Mouse (Mus musculus) ES-E14 (cell line): Measurements from ENCODE around the gene Bst1. TPM values are rescaled to one million over a fixed set of nuclear protein-coding genes. Genes with fewer than 3 reads are reported as not detected.

Experiments used
- DNase-seq: peaks from one replicate; pipeline ENCODE4 v3.0.0-alpha.2; 2013; ENCODE audit warnings: low read depth, low spot score
- H3K27ac ChIP-seq: 2 replicates; pipeline ENCODE4 v1.5.1; 2012; ENCODE audit warnings: low read depth, mild to moderate bottlenecking, low read length, moderate library complexity, mixed read lengths; ENCODE audit not compliant: poor library complexity, insufficient read depth, severe bottlenecking
- H3K36me3 ChIP-seq: 2 replicates; pipeline ENCODE4 v1.6.1; 2012; ENCODE audit warnings: mild to moderate bottlenecking, low read length, moderate library complexity, mixed read lengths; ENCODE audit not compliant: control insufficient read depth, poor library complexity, insufficient read depth, severe bottlenecking
- H3K4me1 ChIP-seq, 2 experiments: fragments of 150-350 bp in 1 of 2; sonication (generic) in 1 of 2; 2 replicates each; pipeline ENCODE4 v1.6.1; 2012; ENCODE audit warnings: low read length in 2 of 2, mild to moderate bottlenecking in 1 of 2, mixed read lengths in 1 of 2; ENCODE audit not compliant: control insufficient read depth in 2 of 2, insufficient read depth in 2 of 2, poor library complexity in 1 of 2
- H3K4me3 ChIP-seq, 2 experiments: fragments of 150-350 bp in 1 of 2; sonication (generic) in 1 of 2; 2 replicates each; pipeline ENCODE4 v1.5.1; 2012; ENCODE audit warnings: low read length in 2 of 2, low read depth in 1 of 2, mild to moderate bottlenecking in 1 of 2, mixed read lengths in 1 of 2; ENCODE audit not compliant: insufficient read depth in 1 of 2, poor library complexity in 1 of 2, severe bottlenecking in 1 of 2
- H3K9ac ChIP-seq: 2 replicates; pipeline ENCODE4 v1.6.1; 2012; ENCODE audit warnings: low read depth, mild to moderate bottlenecking, low read length, mixed read lengths; ENCODE audit not compliant: poor library complexity, insufficient read depth, severe bottlenecking
- H3K9me3 ChIP-seq: fragments of 150-350 bp; sonication (generic); 2 replicates; pipeline ENCODE4 v1.6.1; 2012; ENCODE audit warnings: low read depth, mild to moderate bottlenecking, low read length; ENCODE audit not compliant: control insufficient read depth, insufficient read depth
- CHD2 ChIP-seq: IDR thresholded peaks from 2 replicates; pipeline ENCODE4 v1.6.1; 2014; ENCODE audit warnings: mild to moderate bottlenecking, low read depth, low read length, inconsistent platforms
- HCFC1 ChIP-seq: IDR thresholded peaks from 2 replicates; pipeline ENCODE4 v1.6.1; 2012; ENCODE audit warnings: low read length, inconsistent platforms, borderline replicate concordance; ENCODE audit not compliant: insufficient read depth
- MAFK ChIP-seq: IDR thresholded peaks from 2 replicates; pipeline ENCODE4 v1.6.1; 2014; ENCODE audit warnings: mild to moderate bottlenecking, low read depth, low read length, inconsistent platforms; ENCODE audit not compliant: insufficient read depth
- ZC3H11A ChIP-seq: IDR thresholded peaks from 2 replicates; pipeline ENCODE4 v1.6.1; 2012; ENCODE audit warnings: low read depth, mild to moderate bottlenecking, inconsistent platforms, low read length, borderline replicate concordance
- ZNF384 ChIP-seq: IDR thresholded peaks from 2 replicates; pipeline ENCODE4 v1.6.1; 2012; ENCODE audit warnings: low read depth, low read length, inconsistent platforms
- in situ Hi-C, 2 experiments: fragments of 600-800 bp; cut with MboI; formaldehyde crosslinking; loops; one replicate each; pipeline ENCODE4 v1.15.1; 2025; ENCODE audit warnings: low sequenced_read_pairs in 2 of 2, inconsistent platforms in 1 of 2; ENCODE audit not compliant: unreplicated experiment in 2 of 2
- total RNA-seq: library from RNA; depleted of rRNA; stranded (reverse); fragments of 300-350 nt; gene quantifications from 2 replicates; pipeline ENCODE4 v1.2.3, GENCODE M21; 2012

Bst1 gene
- total RNA-seq, 1 experiment: 1.1 TPM

DNA sequence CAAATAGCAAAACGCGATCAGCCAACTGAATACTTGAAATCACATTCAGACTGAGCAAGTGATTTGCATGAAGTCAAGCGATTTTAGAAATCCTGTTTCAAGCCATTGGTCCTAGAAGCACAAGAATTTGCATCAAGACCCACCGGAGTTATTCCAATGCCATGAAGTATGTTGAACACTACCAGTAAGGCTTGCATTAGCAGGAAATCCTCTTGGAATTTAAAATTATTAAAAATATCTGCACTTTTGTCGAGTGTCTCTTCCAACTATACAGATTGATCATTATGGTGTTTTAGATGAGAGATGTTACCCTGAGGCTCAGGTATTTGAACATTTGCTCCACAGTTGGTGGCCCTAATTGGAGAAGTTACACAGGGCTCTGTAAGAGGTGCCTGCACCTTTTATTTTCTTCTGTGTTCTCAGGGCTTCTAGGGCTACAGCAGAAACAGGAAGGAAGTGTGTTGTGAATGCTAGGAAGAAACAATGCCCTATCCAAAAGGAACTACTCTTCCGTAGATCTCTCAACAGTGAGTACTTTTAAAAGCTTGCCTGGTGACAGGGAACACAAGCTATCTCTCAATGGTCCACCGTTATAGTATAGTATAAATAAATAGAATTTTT is 35.3 kb downstream of the Bst1 start:
- no peak for DNase-seq
- in situ Hi-C loops: no loop called here
- Histone ChIP-seq H3K36me3 (peaks cover 2% of the 10 kb centered on the region; the same call in 1 of the 2 replicates), H3K27ac (no peak overlapping the region), H3K4me3 (no peak overlapping the region), H3K4me1 (no peaks in the 10 kb centered on the region), H3K9me3 (peaks cover 8% of the 10 kb centered on the region), H3K9ac (no peak overlapping the region)
- TF ChIP-seq MAFK (no peak), ZNF384 (no peak), CHD2 (no peak), HCFC1 (no peak), ZC3H11A (no peak)

- in situ Hi-C loops: no loop called here
- Histone ChIP-seq H3K4me3 (no peak overlapping the region), H3K27ac (no peak overlapping the region), H3K36me3 (peaks cover 5% of the 10 kb centered on the region; the same call in 1 of the 2 replicates), H3K9me3 (peaks cover 8% of the 10 kb centered on the region), H3K4me1 (peaks cover 2 to 4% of the 10 kb centered on the region in 2 experiments; a peak in 3 of 4 replicates), H3K9ac (no peak overlapping the region)
- no peak for TF ChIP-seq ZNF384
- TF ChIP-seq ZC3H11A: no peak
- no peak for TF ChIP-seq CHD2
- TF ChIP-seq MAFK: no peak
- no peak for TF ChIP-seq HCFC1
- DNase-seq: no peak
These were observed 37.1 kb downstream of the Bst1 start for GRCm38 (mm10) chr5:43855769-43856168.

DNA sequence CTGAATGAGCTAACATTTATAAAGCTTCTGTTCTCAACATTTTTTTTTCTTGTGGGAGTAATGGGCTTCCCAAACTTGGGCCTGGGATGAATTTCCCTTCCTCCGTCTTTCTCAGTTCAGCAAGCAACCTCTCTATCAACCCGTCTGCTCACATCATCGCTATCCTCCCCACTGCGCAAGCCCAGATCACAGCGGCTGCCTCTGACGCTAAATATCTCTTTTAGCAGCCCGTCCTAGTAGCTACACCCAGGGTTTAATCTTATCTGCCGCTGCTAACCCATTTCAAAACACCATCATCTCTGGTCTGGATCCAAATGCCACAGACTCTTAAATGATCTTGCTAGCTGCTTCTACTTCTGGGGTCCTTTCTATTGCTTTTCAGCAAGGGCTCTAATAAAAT is 41.0 kb downstream of the Bst1 start:
- Histone ChIP-seq H3K27ac (no peak overlapping the region; the same call in 1 of the 2 replicates), H3K4me1 (peaks cover 2 to 9% of the 10 kb centered on the region in 2 experiments; a peak in 3 of 4 replicates), H3K9me3 (peaks cover 8% of the 10 kb centered on the region), H3K9ac (no peak overlapping the region; the same call in 1 of the 2 replicates), H3K4me3 (no peak overlapping the region), H3K36me3 (peaks cover 5% of the 10 kb centered on the region; the same call in 1 of the 2 replicates)
- DNase-seq: no peak
- in situ Hi-C loops: no loop called here
- TF ChIP-seq MAFK: no peak
- no peak for TF ChIP-seq HCFC1
- TF ChIP-seq ZNF384: no peak
- TF ChIP-seq ZC3H11A: no peak
- TF ChIP-seq CHD2: no peak

DNA sequence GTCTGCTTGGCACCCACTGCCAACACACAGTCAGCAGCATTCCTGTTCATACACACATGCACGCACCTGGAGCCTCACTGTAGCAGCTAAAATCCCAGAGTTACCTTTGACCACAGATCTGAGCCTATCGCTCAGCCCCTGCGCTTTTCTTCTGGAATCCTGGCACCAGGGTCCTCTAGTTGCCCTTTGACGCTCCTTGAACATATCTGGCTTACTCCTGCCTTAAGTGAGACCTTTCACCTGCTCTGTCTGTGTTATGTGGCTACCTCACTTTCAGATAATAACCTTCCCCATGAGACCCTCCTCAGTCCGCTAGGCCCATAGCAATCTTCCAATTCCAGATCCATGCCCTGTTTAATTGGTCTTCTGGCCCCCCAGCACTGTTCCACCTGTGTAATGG is 41.4 kb downstream of the Bst1 start:
- Histone ChIP-seq H3K9ac (peak overlapping the region; percentile 58), H3K9me3 (peaks cover 8% of the 10 kb centered on the region)
- in situ Hi-C loops: no loop called here

More for the DNA sequence above, 41.4 kb downstream of the Bst1 start:
- peaks cover 2 to 11% of the 10 kb centered on the region in 2 experiments; a peak in 3 of 4 replicates for H3K4me1 ChIP-seq
- no peak for DNase-seq
- peak overlapping the region; percentile 87 for H3K27ac ChIP-seq
- H3K4me3 ChIP-seq: no peak overlapping the region
- peaks cover 5% of the 10 kb centered on the region; the same call in 1 of the 2 replicates for H3K36me3 ChIP-seq
- TF ChIP-seq CHD2 (no peak), HCFC1 (no peak), MAFK (no peak), ZC3H11A (no peak), ZNF384 (no peak)
